Mouse (Mus musculus) heart, adult 11 months (tissue): ENCODE results near the gene Enpp7.

Experiments
- DNase-seq: peaks from one replicate; pipeline ENCODE4 v3.0.0; 2022

Gene Enpp7

DNA sequence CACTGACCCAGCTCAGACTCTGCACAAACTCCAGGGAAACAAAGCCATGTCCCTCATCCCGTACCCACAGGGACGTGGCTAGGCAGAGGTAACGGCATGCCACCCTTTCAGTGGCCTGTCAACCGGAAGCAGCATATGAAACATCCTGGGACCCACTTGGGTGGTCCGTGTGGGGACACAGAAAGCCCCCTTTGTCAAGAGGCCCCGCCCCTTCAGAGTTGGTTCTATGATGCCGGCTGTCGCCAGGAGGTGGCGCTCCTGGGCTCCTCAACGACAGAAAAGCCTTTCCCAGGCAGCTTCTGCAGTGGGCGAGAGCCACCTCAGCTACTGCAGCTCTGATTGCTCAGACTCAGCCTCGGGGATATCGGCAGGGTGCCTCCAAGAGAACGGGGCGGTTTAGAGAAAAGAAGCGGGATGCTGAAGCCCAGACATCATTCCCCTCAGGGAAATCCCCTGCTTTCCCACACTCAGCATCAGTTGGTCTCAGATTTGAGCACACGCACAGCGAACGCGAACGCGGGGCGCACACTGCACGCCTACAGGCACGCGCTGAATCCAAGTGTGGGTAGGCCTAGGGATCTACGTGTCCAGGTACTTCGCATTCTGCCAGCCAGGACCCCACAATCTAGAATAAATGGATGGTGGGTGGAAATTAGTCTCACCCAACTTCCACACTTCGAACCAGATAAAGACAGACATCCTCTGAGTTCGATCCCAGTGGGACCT is 10.7 kb downstream of the Enpp7 start:
- DNase-seq = peak; percentile 95

DNA sequence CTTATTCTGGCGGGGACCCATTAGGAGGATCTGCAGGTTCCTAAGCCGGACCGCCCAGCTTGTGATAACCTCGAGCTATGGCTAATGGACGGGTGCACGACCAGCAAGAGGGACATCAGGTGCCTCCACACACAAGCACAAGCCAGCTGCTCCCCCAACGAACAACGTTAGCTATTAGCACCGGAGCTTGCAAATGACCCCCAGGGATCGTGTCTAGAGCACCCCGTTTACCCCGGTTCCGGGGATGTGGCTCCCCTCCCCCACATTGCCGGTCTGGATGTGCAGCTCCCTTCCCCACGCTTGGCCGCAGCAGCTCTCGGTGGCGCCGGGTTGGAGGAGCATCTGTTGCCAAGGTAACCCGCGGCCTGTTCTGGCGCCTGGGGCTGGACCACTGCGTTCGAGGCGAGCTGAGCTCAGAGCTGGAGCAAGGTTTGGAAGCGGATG is 11.4 kb downstream of the Enpp7 start:
- no peak for DNase-seq

DNA sequence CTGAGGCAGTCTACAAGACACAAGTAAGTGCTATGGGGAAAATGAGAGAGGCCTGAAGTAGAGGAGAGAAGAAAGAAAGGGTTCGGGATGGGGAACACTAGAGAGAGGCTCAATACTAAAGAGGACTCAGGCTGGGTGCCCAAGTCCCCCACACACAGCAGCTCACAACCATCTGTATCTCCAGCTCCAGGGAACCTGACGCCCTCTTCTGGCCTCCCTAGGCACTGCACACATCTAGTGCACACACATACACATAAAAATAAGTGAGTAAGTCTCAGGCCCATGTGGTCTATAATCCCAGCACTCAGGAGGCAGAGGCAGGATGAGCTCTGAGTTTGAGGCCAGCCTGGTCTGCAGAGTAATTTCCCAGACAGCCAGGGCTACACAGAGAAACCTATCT is 12.9 kb downstream of the Enpp7 start:
- DNase-seq = no peak

DNA sequence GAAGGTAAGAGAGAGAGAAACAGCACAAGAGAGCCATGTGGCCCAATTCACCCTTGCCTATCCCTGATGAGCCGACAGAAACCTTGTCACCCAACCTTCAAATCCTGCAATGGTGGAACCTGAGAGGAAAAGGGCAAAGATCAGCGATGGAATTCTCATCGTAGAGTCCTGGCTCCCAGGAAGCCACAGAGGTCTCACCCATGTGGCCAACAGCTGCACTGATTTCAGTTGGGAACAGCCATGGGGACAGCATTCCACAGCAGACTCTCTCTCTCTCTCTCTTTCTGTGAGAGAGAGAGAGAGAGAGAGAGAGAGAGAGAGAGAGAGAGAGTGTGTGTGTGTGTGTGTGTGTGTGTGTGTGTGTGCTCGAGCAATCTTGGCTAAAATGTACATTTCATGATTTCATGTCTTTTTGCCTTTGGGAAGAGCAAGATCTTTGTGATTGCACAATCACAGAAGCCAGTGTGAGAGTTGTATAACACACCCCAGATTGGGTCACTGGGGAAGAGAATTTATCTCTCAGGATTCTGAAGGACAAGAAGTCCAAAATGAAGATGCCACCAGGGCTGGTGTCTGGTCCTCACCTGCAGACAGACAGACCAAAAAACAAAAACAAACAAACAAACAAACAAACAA is 13.6 kb downstream of the Enpp7 start:
- no peak for DNase-seq

DNA sequence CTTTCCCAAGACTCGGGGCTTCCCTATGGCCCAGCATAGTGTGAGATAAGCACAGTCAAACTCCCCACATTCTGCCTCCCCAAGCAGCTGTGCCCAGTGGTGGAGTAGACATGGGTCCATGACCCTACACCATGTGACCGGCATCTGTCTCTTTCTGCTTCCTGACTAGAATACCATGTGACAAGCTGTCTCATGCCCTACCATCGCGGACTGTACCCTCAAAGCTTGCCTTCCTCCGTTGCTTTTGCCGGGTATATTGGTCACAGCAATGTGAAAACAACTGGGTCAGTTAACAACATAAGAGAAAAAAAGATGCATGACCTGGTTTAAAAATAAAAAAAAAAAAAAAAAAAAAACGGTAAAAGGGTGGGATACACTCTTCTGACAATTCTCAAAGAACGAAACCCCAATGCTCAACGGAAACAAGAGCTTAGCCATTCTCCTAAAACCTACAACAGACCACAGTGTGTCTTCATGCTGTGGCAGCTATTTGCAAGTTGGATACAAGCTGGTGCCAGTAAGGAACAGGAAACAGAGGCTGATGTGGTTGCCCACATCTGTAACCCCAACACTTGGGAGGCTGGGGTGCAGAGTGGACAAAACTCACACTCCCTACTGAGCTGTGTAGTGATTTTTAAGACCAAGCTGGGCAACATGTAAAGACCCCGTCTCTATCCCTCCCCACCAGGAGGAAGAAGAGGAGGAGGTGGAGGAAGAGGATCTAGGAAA is 17.7 kb downstream of the Enpp7 start:
- no peak for DNase-seq

DNA sequence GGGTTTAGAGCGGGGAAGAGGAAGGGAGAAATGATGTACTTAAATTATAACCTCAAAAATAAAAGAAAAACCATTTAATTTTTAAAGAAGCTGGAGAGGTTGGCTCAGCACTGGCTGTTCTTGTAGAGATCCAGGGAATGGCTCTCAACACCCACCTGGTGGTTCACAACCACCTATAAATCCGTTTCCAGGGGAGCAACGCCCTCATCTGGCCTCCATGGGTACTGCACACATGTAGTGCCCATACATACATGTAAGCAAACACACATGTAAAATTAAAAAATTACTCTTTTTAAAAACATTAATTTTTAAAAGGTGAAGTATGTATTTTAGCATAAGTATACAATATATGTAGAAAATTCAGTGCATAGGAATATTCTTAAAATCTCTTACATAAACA is 18.5 kb downstream of the Enpp7 start:
- no peak for DNase-seq

DNA sequence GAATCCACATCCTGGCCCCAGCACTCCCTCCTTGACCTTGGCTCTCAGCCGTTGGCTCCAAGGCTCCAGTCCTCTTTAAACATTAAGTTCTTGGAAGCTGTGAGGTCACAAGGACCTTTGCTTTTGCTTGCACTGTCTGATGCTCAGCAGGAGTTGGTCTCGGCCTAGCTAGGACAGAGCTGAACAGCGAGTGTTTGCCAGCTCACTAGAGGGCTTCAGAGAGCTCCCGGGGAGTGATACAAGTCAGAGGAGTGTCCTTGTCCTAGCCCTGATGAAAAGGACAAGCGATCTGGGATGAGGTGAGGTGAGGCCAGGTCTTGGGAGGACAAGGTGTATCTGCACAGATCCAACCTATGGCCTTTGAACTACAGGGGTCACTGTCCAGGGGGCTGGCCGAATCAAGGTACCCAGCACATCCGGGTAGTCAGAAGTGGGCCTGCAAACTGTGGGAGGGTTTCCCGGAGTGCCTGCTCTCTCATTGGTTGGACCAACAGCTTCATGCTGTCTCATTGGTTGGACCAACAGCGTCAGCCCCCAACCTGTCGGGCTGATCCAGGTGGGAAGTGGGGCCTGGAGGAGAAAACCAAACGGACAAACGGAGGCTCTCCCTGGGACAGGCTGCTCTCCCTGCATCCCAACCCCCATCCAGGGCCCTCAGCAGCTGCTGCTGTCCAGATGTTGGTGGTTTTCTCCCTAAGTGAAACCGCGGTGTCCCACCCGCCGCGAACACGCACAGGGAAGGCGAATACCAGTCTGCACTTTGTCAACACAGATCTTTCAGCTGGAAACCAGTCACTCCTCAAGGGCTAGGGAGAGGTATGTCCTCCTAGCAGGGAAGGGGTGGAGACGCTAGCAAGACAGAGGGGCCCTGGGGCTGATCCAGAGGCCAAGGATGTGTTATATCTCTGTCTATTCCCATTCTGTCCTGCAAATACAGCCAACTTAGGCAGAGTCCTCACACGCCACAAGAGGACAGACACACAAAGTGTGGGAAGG is 19.8 kb downstream of the Enpp7 start:
- no peak for DNase-seq

DNA sequence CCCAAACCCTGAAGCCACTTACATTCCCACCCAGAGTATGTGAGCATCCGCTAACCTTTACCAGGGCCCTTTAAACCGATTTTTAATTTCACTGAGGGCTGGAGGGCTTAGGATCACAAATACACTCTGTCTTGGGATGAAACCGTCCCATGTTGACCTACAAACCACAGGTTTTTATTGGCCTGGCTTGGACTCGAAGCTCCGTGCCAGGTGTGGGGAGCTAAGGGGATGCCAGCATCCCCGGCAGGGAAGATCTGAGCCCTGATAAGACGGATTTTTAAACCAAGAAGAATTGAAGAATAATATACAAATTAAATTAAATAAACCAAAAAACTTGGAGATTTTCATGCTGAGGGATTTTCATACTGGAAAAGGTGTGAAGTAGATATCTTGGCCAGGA is 26.5 kb downstream of the Enpp7 start:
- no peak for DNase-seq

DNA sequence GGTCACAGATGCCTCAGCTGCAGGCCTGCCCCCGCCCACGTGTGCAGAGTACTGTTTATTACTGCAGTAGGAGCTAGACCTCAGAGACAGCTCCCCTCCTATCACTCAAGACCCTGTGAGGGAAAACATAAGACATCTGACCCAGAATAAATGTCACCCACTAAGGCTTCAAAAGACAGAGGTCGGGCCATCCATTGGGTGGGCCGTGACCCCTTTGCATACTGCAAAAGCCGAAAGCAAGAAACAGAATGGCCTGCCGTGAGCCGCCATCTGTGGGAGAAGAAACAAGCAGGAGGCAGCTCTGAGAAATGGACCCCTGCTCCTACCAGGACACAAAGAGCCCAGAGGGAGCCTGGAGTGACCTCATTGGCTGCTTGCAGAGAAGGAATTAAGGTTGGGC is 29.5 kb downstream of the Enpp7 start:
- no peak for DNase-seq

DNA sequence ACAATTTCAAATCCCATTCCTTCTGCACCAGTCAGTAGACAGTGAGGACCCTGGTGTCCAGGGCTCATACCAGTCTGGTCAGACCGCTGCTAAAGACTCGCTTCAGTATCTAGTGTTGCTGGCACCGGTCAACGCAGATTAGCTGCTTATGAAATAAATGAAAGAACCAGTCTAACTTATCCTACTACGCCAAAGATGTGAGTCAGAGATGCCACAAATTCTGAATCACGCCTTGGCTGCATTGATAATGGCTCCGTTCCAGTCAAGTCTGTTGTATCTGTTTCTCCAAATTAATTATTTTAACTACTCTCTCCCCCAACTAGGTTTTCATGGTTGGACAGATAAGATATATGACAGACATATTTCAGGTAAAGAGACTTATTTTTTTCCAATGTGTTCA is 33.2 kb downstream of the Enpp7 start:
- no peak for DNase-seq

DNA sequence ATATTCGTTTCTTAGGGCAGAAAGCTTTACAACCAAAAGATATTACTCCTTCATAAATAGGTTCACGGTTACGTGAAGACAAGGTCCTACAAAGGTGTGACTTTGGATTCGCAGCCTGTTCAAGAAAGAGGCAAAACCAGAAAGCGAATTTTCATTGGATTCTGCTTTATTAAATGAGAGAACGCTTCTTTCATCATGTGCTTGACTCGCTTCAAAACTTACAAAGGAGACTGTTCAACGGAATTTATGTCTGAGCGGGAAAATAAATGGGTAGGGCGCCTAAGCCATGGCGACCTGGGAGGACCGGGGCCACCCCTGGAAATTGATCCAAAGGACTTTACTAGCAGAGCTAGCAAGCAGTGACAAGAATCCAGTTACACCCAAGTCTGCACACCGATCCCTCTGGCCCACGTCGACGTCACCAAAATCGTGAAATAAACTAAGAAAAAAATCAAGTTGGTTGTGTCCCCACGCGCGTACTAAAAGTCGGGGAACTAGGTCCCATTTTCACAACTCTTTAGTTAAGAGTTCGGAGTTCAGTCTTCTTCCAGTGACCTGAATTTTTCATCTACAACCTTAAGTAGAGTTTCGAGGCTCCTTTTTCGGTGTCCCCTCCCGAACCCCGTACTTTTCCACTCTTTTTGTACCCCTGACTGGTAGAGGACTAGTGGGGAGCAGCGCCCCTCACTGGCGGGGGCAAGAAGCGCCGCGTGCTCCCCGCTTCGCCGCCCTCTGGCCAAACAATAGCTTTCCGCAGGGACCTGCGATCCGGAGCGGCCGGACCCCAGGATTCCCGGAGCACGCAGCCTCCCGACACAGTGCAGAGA is 34.3 kb downstream of the Enpp7 start:
- DNase-seq = no peak

DNA sequence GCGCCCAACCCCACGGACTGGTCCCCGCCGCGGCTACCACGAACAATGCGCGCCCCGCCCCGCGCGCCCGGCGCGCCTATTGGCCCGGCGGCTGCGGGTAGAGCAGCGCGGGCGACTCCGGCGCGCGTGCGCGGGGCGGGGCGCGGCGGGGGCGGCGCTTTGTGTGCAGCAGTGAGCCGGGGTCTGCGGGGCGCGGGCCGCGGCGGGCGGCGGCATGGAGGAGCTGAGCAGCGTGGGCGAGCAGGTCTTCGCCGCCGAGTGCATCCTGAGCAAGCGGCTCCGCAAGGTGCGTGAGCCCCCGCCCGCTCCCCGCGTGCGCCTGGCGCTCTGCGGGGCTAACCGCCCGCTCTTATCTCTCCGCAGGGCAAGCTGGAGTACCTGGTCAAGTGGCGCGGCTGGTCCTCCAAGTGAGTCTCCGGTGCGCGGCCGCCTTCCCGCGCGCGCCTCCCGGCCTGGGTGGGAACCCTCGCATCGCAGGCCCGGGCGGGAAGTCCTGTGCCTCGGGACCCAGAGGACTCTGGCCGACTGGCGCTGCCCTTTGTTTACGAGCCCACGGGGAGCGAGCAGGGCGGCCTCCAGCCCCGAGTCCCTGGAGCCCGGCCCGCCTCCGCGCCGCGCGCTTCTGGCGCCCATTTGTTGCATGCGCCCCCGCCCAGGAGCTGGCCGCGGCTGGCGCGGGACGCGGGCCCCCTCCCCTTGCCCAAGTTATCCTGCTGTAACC is 35.1 kb downstream of the Enpp7 start, which contains the start of gene Cbx2:
Gene Cbx2 (plus strand): TSS at position 68 of the 721 bp plus-strand sequence.
- peak; percentile 99 for DNase-seq

DNA sequence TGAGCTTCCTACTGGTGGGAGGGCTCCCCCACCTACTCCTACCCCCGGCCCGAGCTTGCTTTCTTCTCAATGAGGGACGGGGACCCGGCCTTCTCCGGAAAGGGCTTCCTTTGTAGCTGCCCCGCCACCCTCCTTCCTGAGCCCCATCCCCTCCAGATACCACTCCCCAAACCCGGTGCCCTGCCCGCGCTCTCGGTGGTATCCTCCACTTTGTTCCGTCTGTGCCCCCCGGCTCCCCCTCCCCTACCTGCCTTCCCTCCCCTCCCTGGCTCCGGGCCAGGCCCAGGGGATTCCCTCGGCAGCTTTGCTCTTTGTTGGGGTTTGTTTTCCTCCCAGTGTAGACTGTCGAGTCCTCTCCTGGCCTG is 35.6 kb downstream of the Enpp7 start:
- DNase-seq = peak; percentile 94

DNA sequence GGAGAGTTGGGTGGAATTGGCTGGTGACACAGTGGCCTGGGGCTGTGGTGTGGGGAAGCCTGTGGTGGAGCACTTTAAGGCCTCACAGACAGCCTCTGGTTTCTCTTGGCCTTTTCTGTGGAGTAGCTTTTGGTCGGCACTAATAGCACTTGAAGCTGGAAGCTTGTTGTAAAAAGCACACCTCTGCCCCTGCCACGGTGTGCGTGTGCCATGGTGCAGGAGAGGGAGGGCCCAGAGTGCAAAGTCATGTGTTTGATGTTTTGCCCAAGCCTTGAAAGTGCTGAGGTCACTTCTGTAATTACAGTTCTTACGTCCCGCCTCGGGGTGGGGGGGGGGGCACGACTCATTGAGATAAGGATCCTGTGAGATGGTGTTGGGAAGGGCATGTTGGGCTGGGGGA is 36.3 kb downstream of the Enpp7 start:
- no peak for DNase-seq

DNA sequence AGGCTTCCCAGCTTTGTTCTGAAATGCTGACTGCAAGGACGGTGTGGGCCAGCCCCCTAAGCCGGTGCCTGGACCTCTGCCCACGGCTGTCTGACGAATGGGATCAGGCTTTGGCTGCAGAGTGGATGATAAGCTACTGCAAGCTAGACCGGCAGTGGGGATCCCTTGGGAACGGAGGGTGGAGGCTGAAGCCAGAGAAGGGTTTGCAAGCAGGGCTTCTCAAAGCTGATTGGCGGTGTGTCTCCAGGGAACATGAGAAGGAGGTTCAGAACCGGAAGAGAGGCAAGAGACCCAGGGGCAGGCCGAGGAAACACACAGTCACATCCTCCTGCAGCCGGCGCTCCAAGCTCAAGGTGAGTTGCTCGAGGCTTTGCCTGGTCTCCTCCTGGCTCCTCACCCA is 38.2 kb downstream of the Enpp7 start:
- DNase-seq = peak; percentile 98

DNA sequence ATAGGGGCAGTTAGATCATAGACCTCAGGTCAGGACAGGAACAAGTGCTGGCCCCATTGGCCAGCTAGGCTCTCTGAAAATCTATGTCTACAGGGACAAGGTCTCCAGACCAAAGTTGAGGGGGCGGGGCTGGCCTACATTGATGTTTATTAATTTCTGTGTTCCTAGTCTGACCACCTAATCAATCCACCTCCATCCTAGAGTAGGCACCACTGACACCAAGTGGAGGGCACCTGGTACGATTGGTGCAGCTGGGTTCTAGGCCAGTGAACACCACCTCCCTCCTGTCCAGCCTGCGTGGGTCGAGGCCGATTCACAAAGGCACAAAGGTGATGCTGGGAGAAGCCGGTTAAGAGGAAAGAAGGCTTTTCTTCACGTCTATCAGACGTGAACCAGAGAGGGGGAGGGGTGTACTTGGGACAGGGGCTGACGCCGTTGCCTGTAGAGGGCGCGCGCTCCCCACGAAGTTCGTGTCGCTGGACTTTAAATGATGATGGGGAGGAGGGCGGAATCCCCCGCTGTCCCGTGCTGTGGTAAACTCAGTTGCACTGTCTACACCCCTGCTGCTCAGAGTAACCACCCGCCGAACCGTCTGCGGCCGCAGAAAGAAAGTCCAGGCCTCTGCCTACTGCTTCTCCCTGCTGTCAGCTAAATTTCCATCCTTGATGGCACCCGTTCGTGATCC is 46.0 kb downstream of the Enpp7 start:
- peak; percentile 98 for DNase-seq

DNA sequence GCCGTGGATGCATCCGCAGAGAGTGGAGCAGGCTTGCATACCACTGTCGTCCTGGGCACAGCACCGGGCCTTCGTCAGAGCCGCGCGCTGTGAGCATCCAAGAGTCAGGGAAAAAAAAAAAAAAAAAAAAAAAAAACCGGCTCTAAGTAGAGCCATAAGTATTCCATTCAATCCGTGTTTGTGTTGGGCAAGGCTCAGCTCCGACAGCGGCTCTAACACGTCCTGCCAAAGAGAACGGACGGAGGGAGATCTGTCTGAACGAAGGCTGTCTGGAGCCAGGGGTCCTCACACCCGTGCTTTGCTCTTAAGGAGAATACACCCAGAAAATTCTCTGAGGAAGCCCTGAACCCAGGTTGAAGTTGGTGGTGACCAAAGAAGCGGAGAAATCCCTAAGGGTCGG is 46.6 kb downstream of the Enpp7 start:
- DNase-seq = peak; percentile 87

DNA sequence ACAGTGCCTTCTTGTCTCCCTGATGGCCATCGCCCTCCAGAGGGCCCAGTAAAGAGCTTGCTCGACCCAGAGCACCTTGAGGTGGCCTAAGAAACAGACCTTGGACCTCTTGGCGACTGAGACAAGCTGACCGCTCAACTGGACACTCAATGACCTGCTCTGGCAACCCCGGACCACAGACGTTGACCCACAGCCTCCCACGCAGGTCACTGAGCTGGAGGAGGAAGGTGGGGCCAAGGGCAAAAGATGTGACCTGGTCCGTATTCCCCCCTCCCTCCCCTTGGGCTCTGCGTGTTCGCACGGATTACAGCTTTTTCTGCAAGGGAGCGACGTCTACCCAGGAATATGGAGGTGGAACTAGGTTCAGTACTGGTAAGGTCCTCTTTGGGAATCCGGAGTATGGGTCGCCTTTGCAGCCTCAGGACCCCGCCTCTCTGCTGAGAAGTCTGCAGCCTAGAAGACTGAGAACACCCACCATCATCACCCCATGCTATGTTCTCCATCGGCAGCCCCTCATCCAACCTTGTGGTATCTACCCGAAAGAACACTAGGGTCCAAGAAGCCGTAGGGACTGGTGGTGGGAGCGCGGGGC is 47.2 kb downstream of the Enpp7 start:
- peak; percentile 90 for DNase-seq

DNA sequence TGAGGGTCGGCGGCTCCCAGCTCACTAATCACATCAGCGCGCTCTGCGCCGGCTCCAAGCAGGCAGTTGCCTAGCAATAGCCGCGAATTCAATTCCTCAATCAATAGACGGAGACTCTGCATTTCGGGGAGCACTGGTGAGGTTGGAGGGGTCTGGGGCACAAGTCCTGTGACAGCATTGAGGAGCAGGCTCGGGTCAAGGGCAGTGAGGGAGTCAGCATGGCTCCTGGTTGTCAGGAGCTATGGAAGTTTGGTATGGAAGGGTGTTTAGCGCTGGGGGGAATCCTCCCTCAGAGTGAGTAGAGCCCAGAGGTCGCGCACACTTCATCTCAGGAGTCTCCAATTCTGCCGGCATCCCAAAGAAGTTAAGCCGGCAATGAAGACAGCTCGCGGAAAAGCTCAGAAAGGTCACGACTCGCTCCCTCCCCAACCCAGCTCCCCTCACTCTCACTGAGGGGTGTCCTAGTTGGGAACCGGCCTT is 47.7 kb downstream of the Enpp7 start:
- DNase-seq = no peak

DNA sequence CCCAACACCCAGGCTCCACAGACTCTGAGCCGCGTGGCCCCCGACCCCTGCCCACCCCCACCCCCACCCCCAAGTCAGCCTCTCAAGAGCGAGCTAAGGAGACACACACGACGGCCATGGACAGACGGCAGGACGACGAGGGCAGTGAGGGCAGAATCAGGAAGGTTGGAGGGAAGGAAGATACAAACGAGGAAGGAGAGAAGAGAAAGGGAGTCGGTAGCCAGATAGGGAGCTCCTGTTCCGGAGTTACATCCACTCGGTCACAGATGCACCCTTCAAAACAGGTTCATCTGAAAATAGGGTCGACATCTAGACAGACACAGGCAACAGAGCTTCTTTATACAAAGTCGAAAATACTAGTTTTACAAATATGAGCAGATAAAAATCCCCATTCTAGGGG is 48.5 kb downstream of the Enpp7 start:
- no peak for DNase-seq
